Mouse (Mus musculus) liver, embryonic 11.5 days (tissue): ENCODE measurements around the gene Plxnc1. TPM values are rescaled to one million over a fixed set of nuclear protein-coding genes. Genes with fewer than 3 reads are reported as not detected.

Experiments used
- ATAC-seq: fragments of 200-750 bp; cut with Nextera tagmentation; replicated peaks from 2 replicates; pipeline ENCODE4 v1.8.0; 2017; ENCODE audit warnings: moderate number of reproducible peaks, mild to moderate bottlenecking, moderate TSS enrichment, moderate library complexity; ENCODE audit not compliant: low FRiP score
- DNase-seq: peaks from one replicate; pipeline ENCODE4 v3.0.0-alpha.2; 2017; ENCODE audit warnings: low spot score
- H3K27ac ChIP-seq: fragments of 300-500 bp; sonication (generic); 2 replicates; pipeline ENCODE4 v1.5.1; 2014; ENCODE audit warnings: mild to moderate bottlenecking, low read depth, low read length, control low read depth
- H3K27me3 ChIP-seq: fragments of 300-500 bp; sonication (generic); replicated peaks from 2 replicates; pipeline ENCODE4 v1.6.1; 2014; ENCODE audit warnings: low read length, mixed read lengths; ENCODE audit not compliant: control insufficient read depth, insufficient read depth
- H3K36me3 ChIP-seq: fragments of 300-500 bp; sonication (generic); 2 replicates; pipeline ENCODE4 v1.6.1; 2014; ENCODE audit warnings: mild to moderate bottlenecking, low read length, moderate library complexity, mixed read lengths; ENCODE audit not compliant: control insufficient read depth, insufficient read depth
- H3K4me1 ChIP-seq: fragments of 300-500 bp; sonication (generic); replicated peaks from 2 replicates; pipeline ENCODE4 v1.6.1; 2014; ENCODE audit warnings: low read length, mixed read lengths; ENCODE audit not compliant: control insufficient read depth, insufficient read depth
- H3K4me2 ChIP-seq: fragments of 300-500 bp; sonication (generic); 2 replicates; pipeline ENCODE4 v1.6.1; 2014; ENCODE audit warnings: mild to moderate bottlenecking, control low read depth, moderate library complexity
- H3K4me3 ChIP-seq: fragments of 300-500 bp; sonication (generic); 2 replicates; pipeline ENCODE4 v1.5.1; 2014; ENCODE audit warnings: low read depth, low read length, control low read depth
- H3K9ac ChIP-seq: fragments of 300-500 bp; sonication (generic); 2 replicates; pipeline ENCODE4 v1.6.1; 2014; ENCODE audit warnings: low read depth, low read length, control low read depth
- H3K9me3 ChIP-seq: fragments of 300-500 bp; sonication (generic); 2 replicates; pipeline ENCODE4 v1.6.1; 2016; ENCODE audit warnings: low read length, inconsistent platforms, mixed read lengths; ENCODE audit not compliant: control insufficient read depth
- WGBS: fragments of 180-500 bp; shearing (Covaris S2); extraction: QIAGEN DNeasy Blood & Tissue Kit; methylation state at CpG from one replicate; pipeline ENCODE4 v1.1.7; 2014; 5-methylcytosine and 5-hydroxymethylcytosine counted together
- polyA plus RNA-seq: library from polyadenylated mRNA; unstranded; fragments of >200 nt; fragmentation: Nextera tagmentation; extraction: Ambion mirVana; gene quantifications from 2 replicates; pipeline ENCODE4 v1.2.1, GENCODE M21; 2014

Plxnc1 gene
- polyA plus RNA-seq, 1 experiment from 2014 or later, result 6.0 TPM

DNA sequence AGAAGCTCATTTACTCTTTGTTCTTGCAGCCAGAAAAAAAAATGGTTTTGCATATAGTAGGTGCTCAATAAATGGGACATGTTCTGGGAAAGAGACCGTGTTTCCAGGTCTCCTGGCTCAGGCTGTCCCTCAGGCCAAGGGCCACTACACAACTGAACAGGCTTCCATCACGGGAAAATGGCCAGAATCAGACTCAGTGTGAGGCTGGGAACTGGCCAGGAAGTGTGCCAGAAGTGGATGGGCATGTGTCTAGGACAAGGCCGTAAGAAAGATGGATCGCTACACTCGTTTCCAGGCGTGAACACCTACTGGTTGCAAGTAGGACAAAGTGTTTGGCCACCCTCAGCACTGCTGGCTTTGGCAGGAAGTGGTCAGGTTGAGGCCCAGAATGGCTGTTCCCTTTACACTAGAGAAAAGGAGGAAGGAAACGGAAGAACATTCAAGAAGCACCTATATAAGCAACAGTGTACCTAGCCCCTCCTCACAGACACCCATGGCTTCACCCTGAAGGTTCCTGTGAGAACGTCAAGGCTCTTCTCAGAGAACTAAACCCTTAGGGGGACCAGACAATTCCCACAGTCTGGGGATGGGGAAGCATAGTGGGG, 98.0 kb downstream of the Plxnc1 start:
- Histone ChIP-seq H3K27me3 (no peaks in the 10 kb centered on the region), H3K9me3 (no peaks in the 10 kb centered on the region), H3K27ac (no peak overlapping the region), H3K4me3 (no peak overlapping the region), H3K4me1 (no peaks in the 10 kb centered on the region), H3K4me2 (no peak overlapping the region), H3K36me3 (no peaks in the 10 kb centered on the region), H3K9ac (no peak overlapping the region)
- ATAC-seq, result no peak
- no peak for DNase-seq
- 75% methylated on average over 8 of the region's 8 CpGs for WGBS

DNA sequence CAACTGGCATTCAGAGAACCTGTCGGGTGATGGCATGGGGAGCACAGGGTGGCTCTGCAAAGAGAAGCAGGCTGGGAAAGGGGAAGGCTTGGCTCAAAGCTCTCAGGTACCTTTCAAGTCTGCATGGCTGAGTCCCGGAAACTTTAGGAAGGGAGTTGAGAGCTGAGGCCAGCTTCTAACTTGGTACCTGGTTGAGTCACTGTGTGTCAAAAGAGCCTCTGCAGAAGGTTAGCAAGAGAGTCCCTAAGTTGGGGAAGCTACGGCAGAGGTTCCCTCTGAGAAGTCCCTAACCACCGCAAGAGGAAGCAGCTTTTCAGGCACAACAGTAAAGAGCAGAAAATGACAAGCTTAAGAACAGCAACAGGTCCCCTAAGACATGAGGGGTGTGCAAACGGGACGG, 99.9 kb downstream of the Plxnc1 start:
- H3K9ac ChIP-seq, result no peak overlapping the region
- DNase-seq (no peak), ATAC-seq (no peak)
- H3K4me1 ChIP-seq, result no peaks in the 10 kb centered on the region
- no peaks in the 10 kb centered on the region for H3K27me3 ChIP-seq
- H3K27ac ChIP-seq, result no peak overlapping the region
- no peaks in the 10 kb centered on the region for H3K9me3 ChIP-seq
- no peak overlapping the region for H3K4me3 ChIP-seq
- no peaks in the 10 kb centered on the region for H3K36me3 ChIP-seq
- no peak overlapping the region for H3K4me2 ChIP-seq
- 72% methylated on average over 6 of the region's 6 CpGs for WGBS

DNA sequence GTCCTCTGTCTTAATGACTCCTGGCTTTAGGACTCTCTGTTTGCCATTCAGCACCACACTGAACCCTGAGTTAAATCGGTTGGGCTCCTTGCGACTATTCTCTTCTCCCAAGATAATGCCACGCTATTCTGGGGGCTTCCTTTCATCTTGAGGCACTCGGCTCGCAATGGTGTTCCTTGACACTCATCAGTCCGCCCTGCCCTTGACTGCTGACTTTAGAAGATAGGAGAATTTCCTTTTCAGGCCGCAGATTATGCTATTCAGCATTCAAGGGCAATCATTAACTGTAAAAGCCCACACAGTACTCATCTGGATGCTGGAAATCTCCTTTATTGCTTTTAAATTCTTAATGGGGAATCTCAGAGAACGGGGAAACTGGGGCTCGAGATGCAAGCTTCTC, 108.8 kb downstream of the Plxnc1 start:
- ATAC-seq, result no peak
- Histone ChIP-seq H3K27ac (no peak overlapping the region), H3K4me2 (no peak overlapping the region), H3K27me3 (no peaks in the 10 kb centered on the region), H3K4me3 (no peak overlapping the region), H3K9me3 (no peaks in the 10 kb centered on the region), H3K36me3 (no peaks in the 10 kb centered on the region), H3K4me1 (no peaks in the 10 kb centered on the region), H3K9ac (no peak overlapping the region)
- DNase-seq, result no peak
- 65% methylated on average over 9 of the region's 9 CpGs for WGBS

DNA sequence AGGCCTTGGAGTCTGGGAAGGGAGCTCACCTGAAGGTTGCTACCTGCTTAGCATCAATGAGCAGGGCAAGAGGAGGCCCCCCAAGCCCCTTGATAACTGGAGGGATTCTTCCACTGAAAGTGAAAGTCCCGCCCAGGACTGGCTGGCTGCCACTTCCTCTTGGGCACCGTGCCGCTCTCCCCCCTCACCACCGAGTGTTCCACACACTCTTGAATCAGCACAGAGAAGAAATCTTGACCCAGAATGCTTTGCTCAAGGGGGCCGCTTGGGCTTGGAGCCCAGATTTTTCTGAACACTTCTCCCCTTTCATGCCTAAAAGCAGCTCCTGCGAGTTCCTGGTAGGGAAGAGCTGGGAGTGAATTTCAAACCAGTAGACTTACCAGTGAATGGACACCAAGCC, 115.2 kb downstream of the Plxnc1 start:
- ATAC-seq, result no peak
- Histone ChIP-seq H3K4me2 (no peak overlapping the region), H3K4me3 (no peak overlapping the region), H3K27ac (no peak overlapping the region), H3K36me3 (no peaks in the 10 kb centered on the region), H3K9ac (no peak overlapping the region), H3K27me3 (no peaks in the 10 kb centered on the region), H3K4me1 (no peaks in the 10 kb centered on the region), H3K9me3 (no peaks in the 10 kb centered on the region)
- WGBS, result 59% methylated on average over 6 of the region's 6 CpGs
- no peak for DNase-seq

DNA sequence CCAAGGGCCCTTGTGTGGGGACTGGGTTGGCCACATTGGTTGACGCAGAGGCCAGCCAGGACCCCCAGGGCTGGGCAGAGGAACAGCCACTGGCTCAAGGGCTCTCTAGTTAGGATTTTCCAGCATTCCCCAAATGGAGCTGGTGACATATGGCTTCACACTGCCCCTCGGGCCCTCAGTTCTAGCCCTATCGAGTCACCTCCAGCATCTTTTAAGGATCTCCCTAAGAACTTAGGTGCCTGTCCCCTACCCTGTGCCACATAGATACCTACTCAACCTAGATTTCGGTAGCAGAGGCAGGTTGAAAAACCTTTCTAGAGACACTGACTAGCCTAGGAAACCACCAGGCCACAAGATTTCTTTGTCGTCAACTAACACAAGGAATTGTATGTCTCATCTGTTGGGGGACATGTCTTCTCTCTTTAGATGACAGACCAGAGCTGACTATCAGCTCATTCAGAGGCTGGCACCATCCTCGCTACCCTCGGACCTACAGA, 115.9 kb downstream of the Plxnc1 start:
- no peak for ATAC-seq
- WGBS, result 79% methylated on average over 7 of the region's 7 CpGs
- no peak overlapping the region for H3K4me2 ChIP-seq

DNA sequence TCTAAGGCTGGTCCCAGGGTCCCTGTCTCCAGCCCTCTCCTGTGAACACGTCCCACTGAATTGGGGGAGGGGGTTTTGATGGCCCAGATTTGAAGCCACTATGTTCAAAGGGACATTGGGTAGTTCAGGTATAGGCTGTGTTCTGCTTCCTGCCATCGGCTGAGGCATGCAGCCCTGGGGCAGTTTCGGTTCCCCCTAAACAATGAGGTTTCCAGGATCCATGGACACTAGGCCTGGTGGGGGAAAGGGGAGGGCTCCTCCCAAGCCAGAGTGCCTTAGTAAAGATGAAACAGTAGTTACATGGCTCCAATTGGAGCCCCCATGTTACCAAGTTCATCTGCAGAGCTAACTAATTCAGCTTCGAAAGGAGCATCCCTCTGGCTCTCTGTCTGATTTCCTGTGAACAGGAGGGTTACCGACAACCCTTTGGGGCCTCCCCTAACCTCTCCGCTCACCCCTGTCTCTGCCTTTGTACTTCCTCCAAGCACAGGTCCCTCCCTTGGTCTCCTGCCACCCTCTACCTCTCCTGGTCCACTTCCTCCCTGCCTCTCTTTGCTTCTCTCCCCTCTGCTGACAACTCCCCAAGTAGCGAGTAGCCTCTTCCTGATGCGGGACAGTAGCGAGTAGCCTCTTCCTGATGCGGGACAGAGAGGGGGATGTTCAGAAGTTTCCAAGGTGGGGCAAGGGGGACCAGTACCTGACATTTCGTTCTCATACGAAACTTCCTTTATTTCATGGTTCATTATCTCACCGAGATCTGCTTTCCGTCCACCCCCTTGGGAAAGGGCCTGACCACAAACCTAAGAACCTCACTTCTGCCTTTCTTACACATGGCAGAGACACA, 116.5 kb downstream of the Plxnc1 start:
- H3K27ac ChIP-seq, result no peak overlapping the region
- WGBS, result 69% methylated on average over 14 of the region's 14 CpGs

More for the DNA sequence above, 115.9 kb downstream of the Plxnc1 start:
- no peak overlapping the region for H3K4me3 ChIP-seq
- no peak for DNase-seq
- no peak overlapping the region for H3K9ac ChIP-seq
- no peaks in the 10 kb centered on the region for H3K27me3 ChIP-seq
- H3K4me1 ChIP-seq, result no peaks in the 10 kb centered on the region
- no peaks in the 10 kb centered on the region for H3K36me3 ChIP-seq
- no peak overlapping the region for H3K27ac ChIP-seq
- no peaks in the 10 kb centered on the region for H3K9me3 ChIP-seq

DNA sequence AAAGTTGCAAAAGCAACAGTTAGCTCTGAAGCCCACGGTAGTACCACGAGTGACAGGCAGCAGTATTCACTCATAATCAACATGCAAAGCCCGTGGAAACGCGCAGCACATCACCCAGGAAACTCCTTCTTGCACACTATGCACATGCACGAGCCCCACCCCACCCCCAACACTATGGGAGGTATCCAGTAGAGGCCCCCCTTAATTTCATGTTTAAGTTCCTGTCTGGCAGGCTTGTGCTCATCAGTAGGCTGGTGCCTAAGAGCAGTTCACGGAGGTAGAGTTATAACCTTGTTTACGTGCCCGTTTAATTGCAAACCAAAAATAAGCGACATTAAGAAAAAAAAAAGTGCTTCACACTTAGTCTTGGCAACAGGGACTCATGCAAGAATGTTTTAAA, 117.3 kb downstream of the Plxnc1 start:
- Histone ChIP-seq H3K9me3 (no peaks in the 10 kb centered on the region), H3K4me3 (no peak overlapping the region), H3K4me2 (no peak overlapping the region), H3K36me3 (no peaks in the 10 kb centered on the region), H3K4me1 (no peaks in the 10 kb centered on the region), H3K27me3 (no peaks in the 10 kb centered on the region), H3K27ac (no peak overlapping the region), H3K9ac (no peak overlapping the region)
- DNase-seq (no peak), ATAC-seq (no peak)
- 92% methylated on average over 10 of the region's 10 CpGs for WGBS

More for the DNA sequence above, 116.5 kb downstream of the Plxnc1 start:
- ATAC-seq, result no peak
- Histone ChIP-seq H3K9me3 (no peaks in the 10 kb centered on the region), H3K4me1 (no peaks in the 10 kb centered on the region), H3K9ac (no peak overlapping the region), H3K4me3 (no peak overlapping the region), H3K4me2 (no peak overlapping the region), H3K27me3 (no peaks in the 10 kb centered on the region), H3K36me3 (no peaks in the 10 kb centered on the region)
- no peak for DNase-seq

DNA sequence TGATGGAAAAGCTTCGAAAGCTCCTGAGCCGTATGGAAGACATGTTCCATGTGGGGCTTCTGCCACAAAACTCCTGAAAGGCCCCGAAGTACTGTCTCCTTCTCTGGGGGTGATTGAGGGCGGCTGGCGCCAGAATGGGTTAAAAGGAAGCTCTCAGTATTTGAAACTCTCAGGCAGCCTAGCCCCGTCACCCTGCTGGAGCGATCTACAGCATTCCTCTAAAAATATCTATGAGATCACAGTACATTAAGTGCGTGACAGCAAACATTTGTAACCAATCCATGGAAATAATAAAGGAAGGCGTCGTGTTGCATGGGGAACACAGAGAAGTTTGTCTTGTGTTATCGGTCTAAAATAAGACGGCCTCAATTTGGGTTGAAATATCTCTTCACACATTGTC, 118.2 kb downstream of the Plxnc1 start:
- Histone ChIP-seq H3K4me2 (no peak overlapping the region), H3K27me3 (no peaks in the 10 kb centered on the region), H3K9me3 (no peaks in the 10 kb centered on the region), H3K9ac (no peak overlapping the region), H3K36me3 (no peaks in the 10 kb centered on the region), H3K4me1 (no peaks in the 10 kb centered on the region), H3K27ac (no peak overlapping the region), H3K4me3 (no peak overlapping the region)
- DNase-seq (no peak), ATAC-seq (no peak)
- 92% methylated on average over 12 of the region's 12 CpGs for WGBS

DNA sequence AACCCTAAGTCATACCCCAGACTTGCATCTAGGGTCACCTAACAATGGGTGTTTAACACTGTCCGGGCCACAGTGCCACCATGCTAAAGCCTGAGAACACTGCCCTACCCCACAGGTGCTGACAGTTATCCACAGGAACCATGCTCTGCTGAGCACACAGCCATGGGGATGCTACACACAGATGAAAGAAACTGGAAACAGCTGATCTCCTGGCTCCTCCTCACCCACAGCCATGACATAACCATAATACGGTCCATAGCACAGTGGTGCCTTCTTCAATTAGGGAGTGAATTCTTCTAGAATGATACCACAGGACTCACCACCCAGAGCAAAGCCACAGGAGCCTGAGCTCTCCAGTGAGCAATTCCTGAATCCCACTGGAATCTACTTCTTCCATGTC, 118.7 kb downstream of the Plxnc1 start:
- Histone ChIP-seq H3K9ac (no peak overlapping the region), H3K4me1 (no peaks in the 10 kb centered on the region), H3K9me3 (no peaks in the 10 kb centered on the region), H3K4me3 (no peak overlapping the region), H3K36me3 (no peaks in the 10 kb centered on the region), H3K27me3 (no peaks in the 10 kb centered on the region), H3K27ac (no peak overlapping the region), H3K4me2 (no peak overlapping the region)
- no peak for ATAC-seq
- whole genome bisulfite sequencing, result 97% methylated on average over 2 of the region's 2 CpGs
- no peak for DNase-seq
